Mouse (Mus musculus): ENCODE results near the gene Lrrn2. TPM values are rescaled to one million over a fixed set of nuclear protein-coding genes. Genes with fewer than 3 reads are reported as not detected.

Lrrn2 gene
- total and polyA plus RNA-seq, 3 experiments, result not detected

DNA sequence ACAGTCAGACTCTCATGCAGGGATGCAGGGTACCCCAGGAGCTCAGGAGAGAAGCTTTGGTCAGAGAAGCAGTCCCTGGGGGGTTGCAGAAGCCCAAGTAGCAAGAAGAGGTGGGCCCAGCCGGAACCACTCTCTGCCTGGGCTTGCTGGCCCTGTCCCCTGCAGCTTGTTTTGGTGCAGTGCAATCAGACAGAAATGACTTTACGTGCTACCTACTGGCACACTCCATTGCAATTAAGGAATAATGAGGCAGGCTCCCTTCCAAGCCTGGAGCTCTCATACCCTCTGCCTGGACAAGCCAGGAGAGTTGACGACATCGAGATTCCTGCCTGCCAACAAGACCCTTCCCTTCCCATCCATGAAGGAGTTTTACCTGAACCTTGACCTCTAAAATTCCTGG lies 50.2 kb downstream of the Lrrn2 start:
- DNase-seq (ENCODE audit: low read depth, low spot score), result no peak
- H3K9ac ChIP-seq (ENCODE audit: control insufficient read depth, low read depth, low read length, poor library complexity, severe bottlenecking), result no peak overlapping the region
- no peaks in the 10 kb centered on the region for H3K79me2 ChIP-seq (ENCODE audit: control insufficient read depth, insufficient read depth, low read length, poor library complexity)
- peaks cover 0 to 6% of the 10 kb centered on the region in 2 experiments; a peak in 2 of 4 replicates for H3K27me3 ChIP-seq (ENCODE audit: control insufficient read depth in 1 of 2, insufficient read depth in 2 of 2, low read length in 2 of 2)
- H3K4me3 ChIP-seq (ENCODE audit: control insufficient read depth in 1 of 2, insufficient read depth in 1 of 2, low read depth in 2 of 2, low read length in 2 of 2), result no peak overlapping the region
- no peak overlapping the region for H3K27ac ChIP-seq (ENCODE audit: control insufficient read depth, low read depth, low read length)
- no peaks in the 10 kb centered on the region for H3K36me3 ChIP-seq (ENCODE audit: control insufficient read depth in 1 of 2, insufficient read depth in 2 of 2, low read length in 2 of 2)
- TF ChIP-seq KAT2A (conservative IDR thresholded peaks at IDR 0.05; ENCODE audit: low read depth, low read length) (no peak), ZNF384 (IDR thresholded peaks at IDR 0.05; ENCODE audit: low read depth, low read length) (no peak), TBP (IDR thresholded peaks at IDR 0.05; ENCODE audit: low read depth, low read length) (no peak), CHD2 (IDR thresholded peaks at IDR 0.05; ENCODE audit: low read length) (no peak), ZKSCAN1 (IDR thresholded peaks at IDR 0.05; ENCODE audit: low read depth, low read length) (no peak), GATA1 (IDR thresholded peaks at IDR 0.05; ENCODE audit: low read depth, low read length) (no peak), GABPA (IDR thresholded peaks at IDR 0.05; ENCODE audit: low read depth, low read length) (no peak), MAZ (IDR thresholded peaks at IDR 0.05; ENCODE audit: low read depth, low read length) (no peak), BHLHE40 (IDR thresholded peaks at IDR 0.05; ENCODE audit: borderline replicate concordance, low read depth, low read length) (no peak), MAFK (IDR thresholded peaks at IDR 0.05; ENCODE audit: borderline replicate concordance, low read depth, low read length) (no peak), RAD21 (IDR thresholded peaks at IDR 0.05; ENCODE audit: low read depth, low read length) (no peak)
- no peaks in the 10 kb centered on the region for H3K9me3 ChIP-seq (replicated peaks; ENCODE audit: insufficient read depth, low read length)
- H3K4me1 ChIP-seq (ENCODE audit: control insufficient read depth in 1 of 2, insufficient read depth in 2 of 2, low read length in 2 of 2), result no peaks in the 10 kb centered on the region

DNA sequence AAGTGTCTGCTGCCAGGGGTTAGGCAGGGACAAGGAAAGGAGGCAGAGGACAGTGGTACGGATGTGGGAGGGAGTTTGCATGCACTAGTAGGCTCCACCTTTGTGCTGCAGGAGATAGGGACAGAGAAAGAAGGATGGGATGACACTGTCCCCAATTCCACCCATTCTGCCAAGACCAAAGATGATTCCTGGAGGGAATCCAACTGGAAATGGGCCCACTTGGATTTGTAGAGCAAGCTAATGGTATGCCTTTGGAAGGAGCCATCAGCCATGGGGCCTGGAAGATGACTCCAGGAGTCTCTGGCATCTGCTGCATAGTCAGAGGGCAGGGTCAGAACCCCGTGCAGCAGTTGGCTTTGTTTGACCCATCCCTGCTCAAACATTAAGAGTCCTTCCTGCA lies 52.3 kb downstream of the Lrrn2 start:
- Histone ChIP-seq H3K27me3 (ENCODE audit: control insufficient read depth in 1 of 2, insufficient read depth in 2 of 2, low read length in 2 of 2) (no peaks in the 10 kb centered on the region), H3K36me3 (ENCODE audit: control insufficient read depth in 1 of 2, insufficient read depth in 2 of 2, low read length in 2 of 2) (no peaks in the 10 kb centered on the region), H3K4me3 (ENCODE audit: control insufficient read depth in 1 of 2, insufficient read depth in 1 of 2, low read depth in 2 of 2, low read length in 2 of 2) (no peak overlapping the region), H3K27ac (ENCODE audit: control insufficient read depth, low read depth, low read length) (no peak overlapping the region), H3K9ac (ENCODE audit: control insufficient read depth, low read depth, low read length, poor library complexity, severe bottlenecking) (no peak overlapping the region), H3K79me2 (ENCODE audit: control insufficient read depth, insufficient read depth, low read length, poor library complexity) (no peaks in the 10 kb centered on the region), H3K4me1 (ENCODE audit: control insufficient read depth in 1 of 2, insufficient read depth in 2 of 2, low read length in 2 of 2) (no peaks in the 10 kb centered on the region), H3K9me3 (replicated peaks; ENCODE audit: insufficient read depth, low read length) (no peaks in the 10 kb centered on the region)
- TF ChIP-seq TBP (IDR thresholded peaks at IDR 0.05; ENCODE audit: low read depth, low read length) (no peak), CHD1 (IDR thresholded peaks at IDR 0.05; ENCODE audit: low read depth, low read length) (no peak), JUND (IDR thresholded peaks at IDR 0.05; ENCODE audit: low read depth, low read length) (no peak), ELF1 (IDR thresholded peaks at IDR 0.05; ENCODE audit: low read depth, low read length) (no peak)
- DNase-seq (ENCODE audit: low read depth, low spot score), result no peak

GRCm38 (mm10) chr1:132934856-132935255 lies 54.8 kb downstream of the Lrrn2 start:
- Histone ChIP-seq H3K27ac (ENCODE audit: control insufficient read depth, low read depth, low read length) (no peak overlapping the region), H3K79me2 (ENCODE audit: control insufficient read depth, insufficient read depth, low read length, poor library complexity) (no peaks in the 10 kb centered on the region), H3K4me1 (ENCODE audit: control insufficient read depth in 1 of 2, insufficient read depth in 2 of 2, low read length in 2 of 2) (no peaks in the 10 kb centered on the region), H3K9me3 (replicated peaks; ENCODE audit: insufficient read depth, low read length) (no peaks in the 10 kb centered on the region), H3K36me3 (ENCODE audit: control insufficient read depth in 1 of 2, insufficient read depth in 2 of 2, low read length in 2 of 2) (no peaks in the 10 kb centered on the region), H3K4me3 (ENCODE audit: control insufficient read depth in 1 of 2, insufficient read depth in 1 of 2, low read depth in 2 of 2, low read length in 2 of 2) (no peak overlapping the region), H3K27me3 (ENCODE audit: control insufficient read depth in 1 of 2, insufficient read depth in 2 of 2, low read length in 2 of 2) (no peaks in the 10 kb centered on the region), H3K9ac (ENCODE audit: control insufficient read depth, low read depth, low read length, poor library complexity, severe bottlenecking) (no peak overlapping the region)
- DNase-seq (ENCODE audit: low read depth, low spot score), result no peak
- no peak for TF ChIP-seq HCFC1 (IDR thresholded peaks at IDR 0.05; ENCODE audit: low read depth, low read length)
- no peak for TF ChIP-seq ZC3H11A (IDR thresholded peaks at IDR 0.05; ENCODE audit: low read depth, low read length)
- no peak for TF ChIP-seq CTCF (IDR thresholded peaks at IDR 0.05 in 2 of 3, conservative IDR thresholded peaks at IDR 0.05 in 1 of 3; ENCODE audit: control insufficient read depth in 1 of 3, insufficient read depth in 1 of 3, low read depth in 2 of 3, low read length in 3 of 3, poor library complexity in 1 of 3, severe bottlenecking in 1 of 3)
- TF ChIP-seq RCOR1 (IDR thresholded peaks at IDR 0.05; ENCODE audit: low read depth, low read length), result no peak
- no peak for TF ChIP-seq E2F4 (IDR thresholded peaks at IDR 0.05; ENCODE audit: borderline replicate concordance, low read depth, low read length)
- no peak for TF ChIP-seq RAD21 (IDR thresholded peaks at IDR 0.05; ENCODE audit: low read depth, low read length)
- no peak for TF ChIP-seq ETS1 (IDR thresholded peaks at IDR 0.05; ENCODE audit: low read depth, low read length)
